Mouse (Mus musculus) neural tube, embryonic 12.5 days (tissue): ENCODE data around the gene Capzb. TPM values are rescaled to one million over a fixed set of nuclear protein-coding genes. Genes with fewer than 3 reads are reported as not detected.

Experiments used
- microRNA-seq: library from miRNA; unstranded; fragments of <30 nt; microRNA quantifications from one replicate; pipeline ENCODE4, GENCODE M21; 2017
- polyA plus RNA-seq: library from polyadenylated mRNA; unstranded; fragments of >200 nt; fragmentation: Nextera tagmentation; extraction: Ambion mirVana; gene quantifications from 2 replicates; pipeline ENCODE4 v1.2.1, GENCODE M21; 2016

The Capzb gene
- polyA plus RNA-seq, 1 experiment from 2014 or later, result 373 TPM

Small RNA genes within 50 kb of the gene (microRNA-seq; reads per million reads assigned to microRNA genes)
- gene Gm24245 (3.7 reads per million, percentile 10 among the genes with 10 or more reads in this experiment), gene Gm25732 (2.6 reads per million, percentile 6 among the genes with 10 or more reads in this experiment)

Other genes starting within 250 kb of the Capzb start
- gene Rnf186, start 225.8 kb upstream of the Capzb start, polyA plus RNA-seq, result not detected in 2 replicates
- gene Tmco4, start 220.0 kb upstream of the Capzb start, polyA plus RNA-seq, result 0.98 and 1.2 TPM in 2 replicates
- 0.10 TPM in 1 of 2 replicates, not detected in the other for gene Htr6, start 117.3 kb upstream of the Capzb start, polyA plus RNA-seq
- gene Nbl1, start 99.9 kb upstream of the Capzb start, polyA plus RNA-seq, result 45.2 and 47.0 TPM in 2 replicates
- gene Minos1, start 61.8 kb upstream of the Capzb start, polyA plus RNA-seq, result 430 and 438 TPM in 2 replicates
- gene Pqlc2, start 117.8 kb downstream of the Capzb start, polyA plus RNA-seq, result 12.7 and 14.2 TPM in 2 replicates
- gene Akr7a5, start 117.8 kb downstream of the Capzb start, polyA plus RNA-seq, result 62.8 and 64.7 TPM in 2 replicates
- gene Mrto4, start 159.7 kb downstream of the Capzb start, polyA plus RNA-seq, result 97.8 and 104 TPM in 2 replicates
- gene Emc1, start 159.7 kb downstream of the Capzb start, polyA plus RNA-seq, result 42.3 and 43.6 TPM in 2 replicates
- gene Ubr4, start 159.7 kb downstream of the Capzb start, polyA plus RNA-seq, result 78.3 and 82.8 TPM in 2 replicates